Mouse (Mus musculus) liver, embryonic 14.5 days (tissue): ENCODE measurements around the gene Mcl1.

Experiments
- CTCF ChIP-seq: IDR thresholded peaks from 2 replicates; pipeline ENCODE4 v1.5.1; 2016; ENCODE audit warnings: antibody characterized with exemption, low read depth, control low read depth
- EP300 ChIP-seq: IDR thresholded peaks from 2 replicates; pipeline ENCODE4 v1.6.1; 2016; ENCODE audit warnings: antibody characterized with exemption, low read depth

- TF ChIP-seq CTCF (no peak), EP300 (no peak)
Observed at GRCm38 (mm10) chr3:95636072-95636471, 22.5 kb upstream of the Mcl1 start.
